Mouse (Mus musculus) layer of hippocampus, adult 2 months (tissue): Measurements from ENCODE around the gene Lias. TPM values are rescaled to one million over a fixed set of nuclear protein-coding genes. Genes with fewer than 3 reads are reported as not detected.
A peak's percentile ranks its signal among the peaks of the same experiment; 100 is the strongest.

ENCODE experiments used
- DNase-seq, 2 experiments: peaks; one replicate each; pipeline ENCODE4 v3.0.0; 2022; ENCODE audit warnings: low spot score in 2 of 2
- H3K27ac ChIP-seq: fragments of 200-600 bp; 2 replicates; pipeline ENCODE4 v1.8.1; 2022
- H3K4me3 ChIP-seq: fragments of 200-600 bp; 2 replicates; pipeline ENCODE4 v1.8.1; 2022; ENCODE audit warnings: mild to moderate bottlenecking
- CTCF ChIP-seq: fragments of 200-600 bp; conservative IDR thresholded peaks from 2 replicates; pipeline ENCODE4 v1.8.1; 2022; ENCODE audit warnings: antibody characterized with exemption, mild to moderate bottlenecking, moderate library complexity
- total RNA-seq, 2 experiments: library from RNA; stranded (reverse); gene quantifications; 2 replicates each; pipeline ENCODE4 v1.2.3; 2021

Gene Lias
- total RNA-seq, 2 experiments from 2014 or later, result 33.6 to 37.3 TPM

DNA sequence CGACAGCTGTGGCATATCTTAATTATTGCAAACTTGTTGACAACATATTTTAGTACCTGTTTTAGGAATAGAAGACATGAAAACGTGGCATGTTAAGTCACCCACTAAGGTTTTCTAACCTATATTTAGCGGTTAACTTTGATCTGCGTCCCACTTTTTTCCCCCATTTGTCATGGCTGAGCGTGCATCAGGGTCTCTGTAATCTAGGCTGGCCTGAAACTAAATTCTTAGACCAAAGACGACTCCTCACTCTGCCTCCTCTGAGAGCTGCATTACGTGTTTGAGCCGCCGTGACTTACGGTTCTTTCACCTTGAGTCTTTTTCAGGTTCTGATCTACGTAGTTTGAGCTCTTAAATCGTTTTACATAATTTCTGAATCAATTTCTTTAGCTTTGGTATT lies 456 bp downstream of the Lias start:
- no peak for TF ChIP-seq CTCF
- Histone ChIP-seq H3K27ac (peak overlapping the region; percentile 98), H3K4me3 (peak overlapping the region; percentile 94)
- DNase-seq, result no peak

DNA sequence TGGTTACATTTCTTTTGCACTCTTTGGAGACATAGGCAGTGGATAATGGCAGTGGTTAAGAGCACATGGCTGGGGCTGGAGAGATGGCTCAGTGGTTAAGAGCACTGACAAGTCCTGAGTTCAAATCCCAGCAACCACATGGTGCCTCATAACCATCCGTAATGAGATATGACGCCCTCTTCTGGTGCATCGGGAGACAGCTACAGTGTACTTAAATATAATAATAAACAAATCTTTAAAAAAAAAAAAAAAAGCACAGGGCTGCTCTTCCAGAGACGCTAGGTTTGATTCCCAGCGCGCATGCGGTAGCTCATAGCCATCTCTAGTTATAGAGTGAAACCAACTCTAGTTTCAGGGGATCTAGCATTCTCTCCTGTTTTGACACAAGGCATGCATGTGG lies 3.1 kb downstream of the Lias start:
- TF ChIP-seq CTCF, result peak; percentile 30

DNA sequence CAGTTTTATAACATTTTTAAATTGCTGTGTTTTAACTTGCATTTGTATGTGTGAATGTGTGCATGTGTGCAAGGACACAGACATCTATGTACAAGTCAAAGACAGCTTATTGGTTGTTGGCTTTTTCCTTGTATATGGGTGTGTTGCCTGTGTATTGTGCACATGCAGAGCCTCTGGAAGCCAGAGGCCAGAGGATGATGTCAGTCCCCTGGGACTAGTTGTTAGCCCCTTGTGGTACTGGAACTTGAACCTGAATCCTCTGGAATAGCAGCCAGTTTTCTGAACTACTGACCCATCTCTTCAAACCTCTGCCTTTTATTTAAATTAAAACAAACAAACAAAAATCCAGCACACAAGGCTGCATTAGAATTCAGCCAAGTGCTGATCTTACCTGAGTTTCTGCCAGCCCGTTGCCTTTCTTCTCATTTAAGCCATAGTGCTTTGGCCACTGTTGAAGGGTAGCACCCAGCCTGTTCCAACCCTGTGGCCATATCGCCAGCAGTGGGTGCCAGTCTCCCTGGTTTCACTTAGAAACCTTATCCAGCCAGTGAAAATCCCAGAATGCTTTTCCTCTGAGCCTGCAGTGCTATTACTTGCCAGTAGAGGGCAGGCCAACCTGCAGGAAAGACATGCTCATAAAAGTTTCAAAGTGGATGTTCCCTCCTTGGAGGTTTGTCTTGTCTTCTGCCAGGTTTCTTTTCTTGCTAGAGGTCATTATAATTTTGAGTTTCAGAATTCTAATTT lies 10.1 kb downstream of the Lias start:
- peak; percentile 97 for TF ChIP-seq CTCF
- Histone ChIP-seq H3K27ac (no peak overlapping the region), H3K4me3 (no peak overlapping the region)
- peak; percentile 76 to 82 for DNase-seq

More for the DNA sequence above, 3.1 kb downstream of the Lias start:
- no peak overlapping the region for H3K27ac ChIP-seq
- no peak for DNase-seq
- H3K4me3 ChIP-seq, result no peak overlapping the region

DNA sequence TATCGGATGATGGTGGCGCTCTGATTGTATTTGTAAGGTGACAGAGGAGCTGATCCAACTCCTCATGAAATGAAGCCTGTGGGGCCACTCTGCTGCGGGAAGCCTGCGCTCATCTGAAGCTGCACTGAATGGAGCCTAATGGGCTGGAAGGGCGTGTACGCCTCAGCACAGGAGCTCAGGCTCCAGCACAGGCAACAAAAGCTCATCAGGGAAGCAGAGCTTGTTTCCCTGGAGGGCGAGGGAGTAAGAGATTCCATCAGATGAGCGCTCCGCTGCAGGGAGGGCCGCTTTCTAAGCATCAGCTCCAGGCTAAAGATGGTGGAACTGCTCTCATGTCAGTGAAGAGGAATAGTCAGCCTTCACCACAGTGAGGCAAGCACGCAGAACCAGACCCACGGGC lies 16.7 kb downstream of the Lias start:
- no peak for TF ChIP-seq CTCF
- Histone ChIP-seq H3K27ac (no peak overlapping the region), H3K4me3 (no peak overlapping the region)
- DNase-seq, result no peak

DNA sequence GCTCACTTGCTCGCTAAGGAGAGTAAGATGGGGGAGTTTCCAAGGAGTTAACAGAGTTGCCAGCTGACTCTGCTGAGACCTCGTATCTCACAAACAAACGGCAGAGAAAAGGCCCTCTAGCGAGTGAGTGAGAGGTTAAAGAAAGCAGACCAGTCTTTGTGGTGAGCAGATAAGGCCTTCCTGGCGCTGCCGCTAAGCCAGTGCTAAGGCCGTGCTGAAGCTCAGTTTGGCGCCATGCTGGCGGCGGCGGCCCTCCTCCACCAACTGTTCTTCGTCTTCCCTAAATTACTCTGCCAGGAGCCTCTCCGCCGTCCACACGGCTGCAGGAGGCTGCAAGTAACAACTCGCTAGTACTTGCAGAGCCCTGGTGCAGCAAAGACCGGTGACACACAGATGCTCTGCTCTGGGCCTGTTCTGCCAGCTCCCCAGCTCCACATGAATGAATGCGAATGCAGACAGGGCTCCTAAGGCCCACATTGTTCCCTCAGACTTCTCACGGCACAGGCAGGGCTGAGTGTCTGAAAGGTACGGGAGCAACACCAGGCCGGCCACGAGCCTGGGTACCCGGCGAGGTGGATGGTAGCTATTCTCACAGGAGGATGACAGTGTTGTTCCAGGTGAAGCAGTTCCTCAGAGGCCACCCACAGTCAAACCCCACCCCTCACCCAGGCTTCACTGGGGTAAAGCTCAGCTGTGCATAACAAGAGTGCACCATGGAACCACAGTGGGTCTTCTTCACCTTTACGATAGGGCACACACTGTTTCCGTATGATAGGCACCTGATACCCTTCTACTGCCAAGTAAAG lies 24.6 kb downstream of the Lias start:
- Histone ChIP-seq H3K27ac (no peak overlapping the region), H3K4me3 (no peak overlapping the region)
- DNase-seq, result no peak
- no peak for TF ChIP-seq CTCF

DNA sequence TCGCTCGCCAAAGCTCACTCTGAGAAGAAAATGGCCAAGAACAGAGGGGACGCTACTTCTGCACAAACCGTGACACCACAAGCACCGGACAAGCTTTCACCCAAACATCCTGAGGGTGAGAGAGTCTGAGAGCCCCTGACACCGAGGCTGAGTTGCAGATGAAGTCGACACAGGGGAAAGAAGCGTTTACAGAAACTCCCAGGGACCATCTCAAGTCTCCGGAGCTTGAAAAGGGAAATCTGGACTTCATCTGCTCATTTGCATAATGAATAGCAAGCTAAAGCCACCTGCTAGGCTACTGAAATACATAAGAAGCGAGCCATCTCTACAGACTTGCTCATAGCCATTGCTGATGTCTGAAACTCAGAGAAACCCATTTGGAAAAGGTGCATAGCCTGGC lies 27.8 kb downstream of the Lias start:
- Histone ChIP-seq H3K4me3 (no peak overlapping the region), H3K27ac (no peak overlapping the region)
- no peak for TF ChIP-seq CTCF
- DNase-seq, result no peak

DNA sequence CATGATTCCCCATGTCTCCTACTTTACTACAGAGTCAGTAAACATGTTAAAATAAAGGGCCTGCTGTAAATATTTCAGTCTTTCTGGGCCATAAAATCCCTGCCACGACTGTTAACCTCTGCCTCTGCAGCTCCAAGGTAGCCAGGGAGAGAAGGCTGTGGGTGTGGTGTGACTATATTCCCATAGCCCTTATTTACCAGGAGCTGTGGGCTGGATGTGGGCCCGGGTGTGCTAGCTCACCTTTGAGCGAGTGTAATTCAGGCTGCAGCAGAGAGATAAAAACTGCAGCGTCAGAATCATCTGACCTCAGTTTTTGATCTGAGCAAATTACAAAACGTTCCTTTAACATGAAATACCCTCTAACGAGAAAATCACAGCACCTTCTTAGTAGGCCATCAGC lies 29.5 kb downstream of the Lias start:
- TF ChIP-seq CTCF, result no peak
- Histone ChIP-seq H3K4me3 (no peak overlapping the region), H3K27ac (no peak overlapping the region)
- no peak for DNase-seq

DNA sequence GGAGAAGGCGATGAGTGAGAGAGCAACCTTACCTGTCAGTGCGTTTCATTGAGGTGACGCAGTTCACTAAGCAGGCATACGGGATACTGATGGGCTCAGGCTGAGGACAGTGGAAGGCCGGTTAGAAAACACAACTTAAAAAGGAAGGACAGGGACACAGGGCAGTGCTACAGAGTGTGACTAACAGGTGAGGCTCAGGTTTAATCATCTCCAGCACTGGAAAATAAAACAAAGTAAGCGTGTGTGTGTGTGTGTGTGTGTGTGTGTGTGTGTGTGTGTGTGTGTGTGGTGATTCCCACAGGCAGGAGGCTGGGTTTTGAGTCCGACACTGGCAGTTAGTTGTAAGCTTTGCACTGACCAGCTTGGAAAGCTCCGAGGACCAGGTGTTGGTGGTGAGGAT lies 31.5 kb downstream of the Lias start:
- Histone ChIP-seq H3K27ac (no peak overlapping the region), H3K4me3 (no peak overlapping the region)
- no peak for TF ChIP-seq CTCF

DNA sequence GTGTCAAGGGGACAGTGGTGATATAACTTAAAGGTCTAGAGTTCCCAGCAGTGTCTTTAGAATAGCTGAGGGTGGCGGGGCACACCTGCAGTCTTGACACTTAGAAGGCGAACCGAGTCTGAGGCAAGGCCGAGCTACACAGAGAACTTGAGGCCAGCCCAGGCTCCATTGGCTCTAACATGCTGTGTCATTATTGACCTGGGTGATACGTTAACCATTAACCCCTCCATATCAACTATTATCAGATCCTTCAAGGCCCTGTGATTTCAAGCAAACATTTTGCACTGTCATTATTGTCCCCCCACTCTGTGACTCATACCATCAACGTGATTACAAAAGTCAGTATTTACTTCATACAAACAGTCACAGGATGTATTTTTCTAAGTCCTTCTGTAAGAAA lies 32.9 kb downstream of the Lias start:
- no peak for TF ChIP-seq CTCF
- no peak for DNase-seq
- no peak overlapping the region for H3K27ac ChIP-seq
- no peak overlapping the region for H3K4me3 ChIP-seq

More for the DNA sequence above, 31.5 kb downstream of the Lias start:
- DNase-seq, result no peak

DNA sequence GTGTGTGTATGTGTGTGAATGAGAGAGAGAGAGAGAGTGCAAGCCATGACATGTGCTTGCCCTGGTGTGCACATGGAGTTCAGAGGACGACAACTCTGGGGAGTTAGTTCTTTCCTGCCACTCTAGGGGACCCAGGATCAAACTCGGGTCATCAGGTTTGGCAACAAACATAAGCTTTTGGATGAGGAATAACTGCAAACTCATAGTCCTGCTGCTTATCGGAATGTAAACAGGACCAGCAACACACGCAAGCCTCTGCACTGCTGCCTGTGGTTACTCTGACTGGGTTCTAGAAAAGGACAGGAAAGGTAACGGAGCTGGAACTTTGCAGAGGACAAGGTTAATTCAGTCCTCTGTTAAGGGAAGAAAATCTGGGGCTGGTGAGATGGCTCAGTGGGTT lies 34.0 kb downstream of the Lias start:
- DNase-seq, result no peak

DNA sequence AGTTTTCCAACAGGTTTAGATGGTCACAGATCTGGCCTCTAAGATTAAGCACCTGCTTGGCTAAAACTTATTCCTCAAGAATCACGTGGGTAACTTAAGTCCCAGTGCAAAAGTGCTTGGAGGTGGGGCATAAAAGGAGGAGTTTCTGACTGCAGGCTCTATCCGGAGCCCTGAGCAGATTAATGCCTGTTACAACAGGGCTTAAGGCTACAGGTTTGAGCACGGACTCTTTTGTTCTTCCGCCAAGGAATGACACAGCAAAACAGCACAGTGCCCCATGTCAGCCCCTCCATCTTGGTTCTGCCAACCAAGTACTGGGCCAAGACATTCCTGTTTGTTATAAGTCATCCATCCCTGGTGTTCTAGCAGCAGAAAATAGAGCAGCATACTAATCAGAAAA lies 37.0 kb downstream of the Lias start:
- Histone ChIP-seq H3K4me3 (no peak overlapping the region), H3K27ac (no peak overlapping the region)
- DNase-seq, result no peak
- no peak for TF ChIP-seq CTCF

More for the DNA sequence above, 34.0 kb downstream of the Lias start:
- no peak for TF ChIP-seq CTCF
- Histone ChIP-seq H3K4me3 (no peak overlapping the region), H3K27ac (no peak overlapping the region)

DNA sequence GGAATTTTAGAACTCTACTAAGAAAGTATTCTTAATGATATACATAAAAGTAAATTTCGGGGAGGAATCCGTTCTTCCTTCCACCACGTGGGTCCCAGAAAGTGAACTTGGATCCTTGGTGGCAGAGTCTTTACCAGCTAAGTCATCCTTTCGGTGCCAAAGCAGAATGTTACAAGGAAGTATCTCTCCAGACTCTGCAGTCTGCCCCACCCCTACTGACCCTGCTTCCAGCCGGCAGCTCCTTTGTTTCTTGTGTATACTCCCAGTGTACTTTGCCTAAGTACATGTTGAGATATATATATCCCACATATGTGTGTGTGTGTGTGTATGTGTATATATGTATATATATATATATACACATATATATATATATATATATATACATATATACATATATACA lies 38.1 kb downstream of the Lias start:
- no peak for TF ChIP-seq CTCF
- DNase-seq, result no peak
- H3K27ac ChIP-seq, result no peak overlapping the region
- H3K4me3 ChIP-seq, result no peak overlapping the region

DNA sequence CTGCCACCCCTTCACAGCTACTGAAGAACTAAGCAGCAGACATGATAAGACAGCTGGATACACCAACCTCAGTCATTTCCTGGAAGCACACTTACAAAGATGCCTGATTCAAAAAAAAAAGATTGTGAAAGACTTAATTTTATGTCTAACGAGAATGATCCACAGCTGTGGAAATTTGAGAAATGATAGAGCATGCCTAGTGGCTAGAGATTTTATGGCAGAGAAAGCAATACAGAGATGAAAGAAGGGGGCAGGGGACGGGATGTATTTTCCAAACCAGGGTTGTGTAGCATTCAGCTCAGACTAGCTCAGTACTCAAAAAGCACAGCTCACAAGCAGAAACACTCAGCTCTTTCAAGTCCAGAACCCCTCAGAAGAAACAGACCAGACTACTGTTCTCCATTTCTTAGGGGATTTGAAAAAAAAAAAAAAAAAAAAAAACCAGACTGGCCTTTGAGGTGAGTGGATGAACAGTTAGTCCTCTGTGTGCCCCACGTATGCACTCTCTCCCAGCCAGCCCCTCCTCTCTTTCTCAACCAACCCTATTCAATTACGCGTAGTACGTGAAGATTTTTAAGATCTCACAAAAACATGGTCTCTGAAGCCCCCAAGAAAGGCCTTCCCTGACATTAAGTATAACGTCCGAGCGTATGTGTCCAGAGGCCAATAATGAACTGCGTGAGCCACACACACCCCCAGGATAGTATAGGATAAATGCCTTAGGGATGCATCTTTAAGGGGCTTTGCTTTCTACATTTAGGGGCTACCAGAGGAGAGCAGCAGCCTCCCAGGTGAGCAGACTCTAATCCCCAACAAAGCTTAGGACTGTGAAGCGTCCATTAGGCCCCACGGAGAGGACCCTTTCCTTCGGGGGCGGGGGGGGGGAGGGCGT lies 43.4 kb downstream of the Lias start:
- H3K27ac ChIP-seq, result peak overlapping the region; percentile 93
- peak; percentile 59 for TF ChIP-seq CTCF
- H3K4me3 ChIP-seq, result peak overlapping the region; percentile 95
- peak in 1 of 2 experiments; percentile 47 for DNase-seq
